Mouse (Mus musculus) neural tube, embryonic 13.5 days (tissue): ENCODE results near the gene Ski. TPM values are rescaled to one million over a fixed set of nuclear protein-coding genes. Genes with fewer than 3 reads are reported as not detected.
A peak's percentile ranks its signal among the peaks of the same experiment; 100 is the strongest.

Source experiments
- ATAC-seq: fragments of 200-750 bp; cut with Nextera tagmentation; 2 replicates; pipeline ENCODE4 v1.8.0; 2017; ENCODE audit warnings: low read depth, mild to moderate bottlenecking, moderate TSS enrichment, moderate library complexity
- H3K27ac ChIP-seq: fragments of 300-500 bp; sonication (generic); replicated peaks from 2 replicates; pipeline ENCODE4 v1.5.1; 2015; ENCODE audit warnings: moderate library complexity, mild to moderate bottlenecking, inconsistent platforms
- H3K27me3 ChIP-seq: fragments of 300-500 bp; sonication (generic); 2 replicates; pipeline ENCODE4 v1.6.1; 2015; ENCODE audit warnings: mild to moderate bottlenecking, inconsistent platforms
- H3K36me3 ChIP-seq: fragments of 300-500 bp; sonication (generic); 2 replicates; pipeline ENCODE4 v1.6.1; 2015; ENCODE audit warnings: mild to moderate bottlenecking, inconsistent platforms
- H3K4me1 ChIP-seq: fragments of 300-500 bp; sonication (generic); replicated peaks from 2 replicates; pipeline ENCODE4 v1.6.1; 2015; ENCODE audit warnings: inconsistent platforms
- H3K4me2 ChIP-seq: fragments of 300-500 bp; sonication (generic); 2 replicates; pipeline ENCODE4 v1.6.1; 2015; ENCODE audit warnings: inconsistent platforms, mild to moderate bottlenecking, moderate library complexity
- H3K4me3 ChIP-seq: fragments of 300-500 bp; sonication (generic); 2 replicates; pipeline ENCODE4 v1.5.1; 2015; ENCODE audit warnings: mild to moderate bottlenecking, inconsistent platforms
- H3K9ac ChIP-seq: fragments of 300-500 bp; sonication (generic); 2 replicates; pipeline ENCODE4 v1.6.1; 2015; ENCODE audit warnings: moderate library complexity, mild to moderate bottlenecking, inconsistent platforms
- H3K9me3 ChIP-seq: fragments of 300-500 bp; sonication (generic); 2 replicates; pipeline ENCODE4 v1.6.1; 2016; ENCODE audit warnings: inconsistent platforms
- WGBS: fragments of 180-500 bp; shearing (Covaris S2); methylation state at CpG from one replicate; pipeline ENCODE4 v1.1.7; 2015; 5-methylcytosine and 5-hydroxymethylcytosine counted together
- polyA plus RNA-seq: library from polyadenylated mRNA; unstranded; fragments of >200 nt; fragmentation: Nextera tagmentation; extraction: Ambion mirVana; gene quantifications from 2 replicates; pipeline ENCODE4 v1.2.1, GENCODE M21; 2015

The Ski gene
- polyA plus RNA-seq, 1 experiment from 2014 or later = 11.3 TPM

DNA sequence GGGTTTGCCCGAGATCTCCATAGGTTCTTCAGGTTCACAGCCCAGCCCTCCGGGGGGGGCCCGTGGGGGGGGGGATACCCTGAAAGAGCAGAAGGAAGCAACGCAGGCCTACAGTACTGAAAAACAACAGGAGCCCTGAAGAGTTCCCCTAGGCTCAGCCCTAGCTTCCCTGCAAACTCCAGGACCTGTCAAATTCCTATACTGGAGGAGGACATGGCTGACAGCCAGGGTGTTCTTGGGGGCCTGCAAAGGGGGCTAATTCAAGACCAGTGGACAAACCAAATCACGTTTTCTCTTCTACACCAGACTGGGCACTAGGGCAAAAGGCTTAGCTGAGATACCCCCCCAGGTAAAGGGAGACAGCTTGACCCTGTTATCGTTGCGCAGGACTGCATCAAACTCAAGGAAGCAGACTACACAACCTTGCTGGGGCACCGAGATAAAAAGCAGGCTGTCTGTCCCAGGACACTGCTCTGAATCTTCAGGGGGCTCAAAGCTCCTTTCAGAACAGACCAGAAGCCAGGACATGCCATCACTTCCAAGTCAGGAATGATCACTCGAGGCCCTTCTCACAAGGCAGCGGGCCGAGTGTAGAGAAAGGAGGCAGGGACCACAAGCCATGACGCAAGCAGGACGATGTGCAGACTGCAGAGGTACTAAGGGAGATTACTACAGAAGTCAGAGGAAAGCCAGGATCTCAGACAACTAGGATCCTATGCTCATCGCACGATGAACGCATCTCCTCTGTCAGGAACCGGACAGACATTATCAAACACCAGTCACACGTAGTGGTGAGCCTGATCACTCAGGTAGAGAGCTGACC is 37.9 kb downstream of the Ski start:
- H3K4me1 ChIP-seq = peaks cover 76% of the 10 kb centered on the region
- 85% methylated on average over 18 of the region's 18 CpGs for WGBS
- H3K36me3 ChIP-seq = no peaks in the 10 kb centered on the region
- no peaks in the 10 kb centered on the region for H3K9me3 ChIP-seq
- H3K27me3 ChIP-seq = no peaks in the 10 kb centered on the region
- ATAC-seq = no peak
- no peak overlapping the region for H3K4me3 ChIP-seq
- H3K9ac ChIP-seq = no peak overlapping the region
- H3K4me2 ChIP-seq = no peak overlapping the region
- peak overlapping the region; percentile 24 for H3K27ac ChIP-seq

DNA sequence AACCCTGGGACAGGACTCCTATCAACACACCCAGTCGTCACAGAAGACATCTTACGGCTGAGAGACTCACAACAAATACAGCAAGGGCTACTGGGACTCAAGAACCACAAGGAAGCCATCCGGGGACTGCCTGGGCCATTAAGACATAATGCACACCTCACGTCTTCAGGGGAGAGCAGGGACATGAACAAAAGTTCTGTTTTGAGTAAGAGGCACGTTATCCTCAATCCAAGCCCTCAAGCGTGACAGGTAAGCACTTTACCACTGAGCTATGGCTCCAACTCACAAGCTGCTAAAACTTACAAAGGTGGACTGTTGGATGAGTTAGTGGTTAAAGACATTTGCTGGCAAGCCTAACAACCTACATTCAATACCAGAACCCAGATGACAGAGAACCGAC is 39.2 kb downstream of the Ski start:
- Histone ChIP-seq H3K4me3 (no peak overlapping the region), H3K9me3 (no peaks in the 10 kb centered on the region), H3K4me1 (peaks cover 76% of the 10 kb centered on the region), H3K27ac (no peak overlapping the region), H3K4me2 (no peak overlapping the region), H3K36me3 (no peaks in the 10 kb centered on the region), H3K27me3 (no peaks in the 10 kb centered on the region), H3K9ac (no peak overlapping the region)
- 78% methylated on average over 7 of the region's 7 CpGs for WGBS
- ATAC-seq = no peak

DNA sequence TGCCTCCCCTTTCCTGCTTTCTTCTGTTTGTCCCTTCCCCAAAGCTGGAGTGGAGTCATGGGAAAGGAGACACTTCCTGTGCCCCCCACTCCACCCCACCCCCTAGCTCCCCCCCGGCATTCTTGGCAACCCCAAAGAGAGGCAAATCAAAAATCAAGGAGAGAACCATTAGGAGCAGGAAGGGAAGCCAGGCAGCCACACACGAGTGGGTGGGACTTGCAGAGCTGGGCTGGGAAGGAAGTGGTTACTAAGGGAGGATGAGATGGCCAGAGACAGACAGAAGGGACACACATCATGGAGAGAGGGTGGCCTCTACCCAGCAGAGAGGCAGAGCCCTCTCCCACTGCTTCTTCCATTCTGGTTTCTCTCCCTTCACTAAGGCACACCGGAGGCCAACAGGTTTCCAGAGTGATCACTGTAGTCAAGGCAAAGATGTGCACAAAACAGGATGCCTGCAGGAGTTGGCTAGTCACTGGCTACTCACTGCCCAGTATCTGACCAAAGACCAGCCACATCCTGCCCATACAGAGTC is 43.3 kb downstream of the Ski start:
- H3K4me2 ChIP-seq = peak overlapping the region; percentile 25
- no peaks in the 10 kb centered on the region for H3K9me3 ChIP-seq
- H3K27me3 ChIP-seq = no peaks in the 10 kb centered on the region
- peak overlapping the region; percentile 8; the same call in 1 of the 2 replicates for H3K9ac ChIP-seq
- H3K36me3 ChIP-seq = no peaks in the 10 kb centered on the region
- H3K27ac ChIP-seq = peak overlapping the region; percentile 81
- H3K4me1 ChIP-seq = peaks cover 81% of the 10 kb centered on the region
- H3K4me3 ChIP-seq = no peak overlapping the region
- no peak for ATAC-seq
- 32% methylated on average over 3 of the region's 3 CpGs for WGBS

DNA sequence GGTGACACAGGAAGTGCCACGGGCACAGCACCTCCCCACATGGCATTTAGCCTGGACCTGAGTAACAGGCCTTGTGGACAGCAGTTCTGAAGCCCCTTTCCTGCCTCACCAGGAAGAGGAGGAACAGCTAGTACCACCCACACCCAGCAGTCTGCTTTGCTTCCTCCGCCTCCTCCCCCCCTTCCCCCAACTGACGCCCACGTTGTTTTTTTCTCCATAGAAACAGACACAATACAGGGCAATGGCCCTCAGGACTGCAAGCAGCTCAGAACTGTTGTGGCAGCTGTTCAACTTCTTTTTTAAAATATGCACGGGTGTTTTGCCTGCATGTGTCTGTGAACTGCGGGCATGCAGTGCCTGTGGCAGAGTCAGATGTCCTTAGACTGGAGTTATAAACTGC is 44.1 kb downstream of the Ski start:
- H3K27ac ChIP-seq = peak overlapping the region; percentile 81
- no peak overlapping the region for H3K4me3 ChIP-seq
- peak overlapping the region; percentile 36; the same call in 1 of the 2 replicates for H3K9ac ChIP-seq
- H3K36me3 ChIP-seq = no peaks in the 10 kb centered on the region
- WGBS = 9% methylated on average over 6 of the region's 6 CpGs
- peaks cover 82% of the 10 kb centered on the region for H3K4me1 ChIP-seq
- H3K27me3 ChIP-seq = no peaks in the 10 kb centered on the region
- H3K9me3 ChIP-seq = no peaks in the 10 kb centered on the region
- peak overlapping the region; percentile 25 for H3K4me2 ChIP-seq
- ATAC-seq = peak; percentile 32; the same call in 1 of the 2 replicates

DNA sequence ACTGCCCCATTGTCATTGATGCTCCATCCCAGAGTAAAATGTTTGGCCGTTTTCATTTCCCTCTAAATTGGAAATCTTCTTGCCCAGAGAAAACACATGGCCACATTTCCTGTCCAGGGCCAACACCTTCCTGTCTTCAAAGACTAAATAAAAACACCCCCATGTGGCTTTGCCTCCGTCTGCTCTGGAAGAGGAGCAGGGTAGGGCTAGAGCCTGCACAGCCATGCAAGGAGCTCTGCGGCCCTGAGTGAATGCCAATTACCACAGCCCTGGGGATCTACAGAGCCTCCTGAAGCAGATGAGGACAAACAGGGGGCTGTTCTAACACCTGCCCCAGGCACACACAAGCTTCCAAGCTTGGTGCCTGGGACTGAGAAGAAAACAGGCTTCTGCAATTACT is 46.2 kb downstream of the Ski start:
- 35% methylated on average over 3 of the region's 3 CpGs for WGBS
- H3K36me3 ChIP-seq = no peaks in the 10 kb centered on the region
- H3K27ac ChIP-seq = peak overlapping the region; percentile 72
- no peak for ATAC-seq
- no peaks in the 10 kb centered on the region for H3K27me3 ChIP-seq
- H3K4me3 ChIP-seq = no peak overlapping the region
- no peak overlapping the region for H3K9ac ChIP-seq
- no peaks in the 10 kb centered on the region for H3K9me3 ChIP-seq
- H3K4me1 ChIP-seq = peaks cover 91% of the 10 kb centered on the region
- no peak overlapping the region for H3K4me2 ChIP-seq

DNA sequence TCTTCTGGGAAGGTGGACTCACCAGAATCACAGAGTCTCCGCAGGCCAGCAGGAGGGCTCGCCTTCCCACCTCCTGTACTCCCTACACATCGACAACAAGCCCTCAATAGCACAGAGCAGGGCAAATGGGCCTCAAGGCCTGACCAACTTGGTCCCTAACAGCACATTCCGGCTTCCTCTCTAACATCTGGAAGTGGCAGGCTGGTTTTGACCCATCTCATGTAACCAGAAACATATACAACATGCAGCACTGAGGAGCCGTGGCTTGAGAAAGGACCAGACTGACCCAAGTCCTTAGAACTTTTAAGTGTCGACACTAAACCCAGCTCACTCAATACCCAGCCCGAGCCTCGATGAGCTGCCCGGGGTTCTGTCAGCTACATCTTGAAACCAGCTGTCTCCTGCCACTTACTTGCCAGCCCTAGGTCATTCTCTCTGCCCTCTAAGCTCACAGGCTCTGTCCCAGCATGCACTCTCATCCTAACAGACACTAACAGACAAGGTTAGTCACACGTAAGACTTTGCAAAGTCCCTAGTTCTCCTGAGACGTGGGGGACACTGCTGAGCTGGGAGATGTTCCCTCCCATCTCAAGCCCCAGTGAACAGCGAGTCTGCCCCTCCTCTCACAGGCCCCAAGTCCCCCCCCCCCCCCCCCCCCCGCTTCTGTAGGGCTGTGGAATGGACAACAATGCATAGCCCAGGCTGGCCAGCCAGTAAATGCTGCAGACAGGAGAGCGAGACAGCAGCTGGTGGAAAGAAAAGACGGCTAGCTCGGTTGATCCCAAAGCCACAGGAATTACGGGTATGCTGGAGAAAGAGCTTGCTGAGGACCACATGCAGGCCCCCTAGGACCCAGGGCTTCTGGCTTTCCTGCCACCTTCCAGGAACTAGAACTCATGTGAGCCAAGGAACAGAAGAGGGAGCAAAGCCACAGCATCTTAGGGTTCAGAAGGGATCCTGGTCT is 48.3 kb downstream of the Ski start:
- Histone ChIP-seq H3K4me1 (peaks cover 98% of the 10 kb centered on the region), H3K4me2 (peak overlapping the region; percentile 41), H3K4me3 (no peak overlapping the region), H3K9ac (peak overlapping the region; percentile 52), H3K27me3 (no peaks in the 10 kb centered on the region), H3K36me3 (no peaks in the 10 kb centered on the region), H3K27ac (peak overlapping the region; percentile 94), H3K9me3 (no peaks in the 10 kb centered on the region)
- 12% methylated on average over 16 of the region's 17 CpGs for WGBS
- ATAC-seq = peak; percentile 4; the same call in 1 of the 2 replicates

DNA sequence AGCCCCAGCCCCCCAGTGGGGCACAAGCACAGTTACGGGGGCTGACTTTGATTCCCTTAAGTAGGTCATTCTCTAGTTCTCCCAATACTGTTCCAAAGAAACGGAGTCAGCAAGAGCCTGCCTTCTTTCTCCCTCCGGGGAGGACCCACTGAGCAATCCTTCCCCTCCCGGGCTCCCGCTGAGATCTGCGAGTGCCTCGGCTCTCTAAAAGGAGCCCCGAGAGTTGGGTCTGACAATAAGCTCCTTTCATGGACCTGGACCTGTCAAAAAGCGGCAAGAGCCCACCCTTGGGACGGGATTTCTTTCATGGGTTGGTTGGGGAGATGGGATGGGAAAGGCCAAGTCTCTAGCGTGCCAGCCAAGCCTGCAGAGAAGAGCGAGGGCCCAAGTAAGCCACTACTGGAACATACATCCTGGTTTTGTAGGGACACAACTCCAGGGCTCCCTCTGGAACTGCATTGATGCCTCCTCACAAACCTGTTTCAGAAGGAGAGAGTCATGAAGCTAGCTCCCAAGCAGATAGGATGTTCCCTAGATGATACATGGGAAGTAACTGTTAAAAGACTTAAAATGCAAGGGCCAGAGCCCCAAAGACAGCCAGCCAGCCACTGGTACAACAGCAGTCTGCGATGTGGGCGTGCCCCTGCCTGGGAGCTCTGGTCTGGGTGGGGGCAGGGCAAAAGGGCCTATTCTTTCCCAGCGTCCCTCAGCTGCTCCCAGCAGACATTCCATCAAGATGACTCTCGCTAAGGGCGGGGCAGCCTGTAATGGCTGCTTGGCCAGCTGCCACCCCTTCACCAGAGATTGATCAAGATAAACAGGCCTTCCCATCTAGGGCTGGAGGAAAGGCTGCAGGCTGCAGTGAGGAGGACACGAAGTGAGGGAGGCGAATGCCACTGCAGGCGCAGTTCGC is 49.2 kb downstream of the Ski start:
- Histone ChIP-seq H3K9ac (peak overlapping the region; percentile 58), H3K36me3 (no peaks in the 10 kb centered on the region), H3K4me3 (0 out of 2 replicates have a peak overlapping the region, but pooled peaks have one; percentile 4), H3K9me3 (no peaks in the 10 kb centered on the region), H3K27ac (peak overlapping the region; percentile 94), H3K4me2 (peak overlapping the region; percentile 41), H3K4me1 (peaks cover 91% of the 10 kb centered on the region), H3K27me3 (no peaks in the 10 kb centered on the region)
- WGBS = 5% methylated on average over 21 of the region's 21 CpGs
- peak; percentile 86 for ATAC-seq

DNA sequence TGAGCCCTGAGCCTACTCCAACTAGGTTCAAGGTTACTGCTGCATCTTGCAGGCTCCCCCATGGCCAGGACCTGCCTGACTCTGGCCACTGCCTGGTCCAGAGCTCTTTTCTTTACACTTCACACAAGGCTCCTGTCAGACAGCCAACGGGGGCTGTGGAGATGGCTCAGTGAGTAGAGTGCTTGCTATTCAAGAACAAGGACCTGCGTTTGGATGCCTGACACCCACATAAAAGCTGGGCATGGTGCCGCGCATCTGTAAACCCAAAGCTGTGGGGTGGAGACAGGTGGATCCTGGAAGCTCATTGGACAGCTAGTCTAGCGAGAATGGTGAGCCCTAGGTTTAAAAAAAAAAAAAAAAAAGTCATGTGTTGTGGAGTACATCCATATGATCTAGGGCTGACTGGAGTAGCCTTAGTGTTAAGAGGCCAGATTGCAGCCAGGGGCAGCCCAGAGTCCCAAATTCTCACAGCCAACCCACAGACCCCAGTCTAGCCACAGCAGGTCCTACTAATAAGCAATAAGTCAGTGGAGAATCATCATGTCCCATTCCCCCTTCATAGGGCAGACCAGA is 50.3 kb downstream of the Ski start:
- Histone ChIP-seq H3K4me2 (no peak overlapping the region), H3K27ac (peak overlapping the region; percentile 94)
- WGBS = 51% methylated on average over 5 of the region's 5 CpGs

DNA sequence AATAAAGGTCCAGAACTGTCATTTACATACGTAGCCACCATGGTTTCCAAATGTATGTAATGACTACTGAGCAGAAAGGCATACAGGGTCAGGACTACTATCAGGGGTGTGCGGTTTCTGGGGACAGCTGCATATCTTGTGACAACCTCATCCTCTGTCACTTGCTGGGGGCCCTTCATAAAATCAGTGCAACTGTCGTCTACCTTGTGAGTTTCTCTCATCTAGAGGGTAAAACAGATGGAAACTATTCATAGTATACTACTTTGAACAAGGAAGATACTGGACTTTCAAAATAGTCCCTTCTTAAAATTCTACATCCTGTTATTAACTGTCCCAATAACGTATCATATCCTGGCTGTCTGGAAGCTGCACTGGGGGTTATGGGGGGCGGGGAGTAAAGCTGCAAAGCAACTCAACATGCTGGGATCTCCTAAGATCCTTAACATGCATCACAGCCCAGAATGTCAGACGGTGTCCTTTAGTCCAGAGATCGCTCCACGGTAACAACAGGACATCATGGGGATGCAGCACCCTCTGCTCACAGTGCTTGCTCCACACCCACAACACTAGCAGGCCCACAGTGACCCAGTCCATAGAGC is 51.7 kb downstream of the Ski start:
- 84% methylated on average over 8 of the region's 8 CpGs for WGBS
- no peaks in the 10 kb centered on the region for H3K27me3 ChIP-seq
- H3K27ac ChIP-seq = peak overlapping the region; percentile 68; the same call in 1 of the 2 replicates
- no peaks in the 10 kb centered on the region for H3K36me3 ChIP-seq
- ATAC-seq = no peak
- no peak overlapping the region for H3K4me3 ChIP-seq
- H3K9me3 ChIP-seq = no peaks in the 10 kb centered on the region
- no peak overlapping the region for H3K9ac ChIP-seq
- H3K4me1 ChIP-seq = peaks cover 72% of the 10 kb centered on the region
- H3K4me2 ChIP-seq = no peak overlapping the region

More for the DNA sequence above, 50.3 kb downstream of the Ski start:
- no peak for ATAC-seq
- H3K36me3 ChIP-seq = no peaks in the 10 kb centered on the region
- H3K27me3 ChIP-seq = no peaks in the 10 kb centered on the region
- no peak overlapping the region for H3K4me3 ChIP-seq
- peaks cover 80% of the 10 kb centered on the region for H3K4me1 ChIP-seq
- no peaks in the 10 kb centered on the region for H3K9me3 ChIP-seq
- H3K9ac ChIP-seq = no peak overlapping the region

DNA sequence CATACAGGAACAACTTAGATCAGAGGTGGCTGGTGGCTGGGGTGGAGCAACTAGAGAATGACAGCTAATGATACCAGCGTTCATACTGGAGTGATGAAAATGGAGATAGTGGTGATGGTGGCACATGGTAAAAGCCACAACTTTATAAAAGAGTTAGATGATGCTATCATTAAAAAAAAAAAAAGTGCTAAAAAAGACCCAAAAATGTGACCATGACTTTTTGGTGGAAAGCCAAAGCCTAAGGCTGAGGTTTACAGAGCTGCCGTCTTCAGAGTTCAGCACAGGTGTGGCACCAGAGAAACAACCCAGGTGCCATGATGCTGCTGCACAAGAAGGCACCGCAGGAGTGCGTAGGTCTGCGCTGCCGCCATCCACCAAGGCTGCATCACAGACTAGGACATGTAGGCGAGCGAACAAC is 53.5 kb downstream of the Ski start:
- Histone ChIP-seq H3K4me1 (peaks cover 68% of the 10 kb centered on the region), H3K9ac (no peak overlapping the region), H3K27ac (no peak overlapping the region), H3K4me3 (no peak overlapping the region), H3K4me2 (no peak overlapping the region), H3K27me3 (no peaks in the 10 kb centered on the region), H3K9me3 (no peaks in the 10 kb centered on the region; the same call in 1 of the 2 replicates), H3K36me3 (no peaks in the 10 kb centered on the region)
- ATAC-seq = no peak
- 93% methylated on average over 8 of the region's 8 CpGs for WGBS
